Mouse (Mus musculus) left cerebral cortex, adult 11 months (tissue): ENCODE measurements around the gene Rtca.

Experiments used
- DNase-seq: peaks from one replicate; pipeline ENCODE4 v3.0.0; 2022; ENCODE audit warnings: low spot score

Rtca gene

DNA sequence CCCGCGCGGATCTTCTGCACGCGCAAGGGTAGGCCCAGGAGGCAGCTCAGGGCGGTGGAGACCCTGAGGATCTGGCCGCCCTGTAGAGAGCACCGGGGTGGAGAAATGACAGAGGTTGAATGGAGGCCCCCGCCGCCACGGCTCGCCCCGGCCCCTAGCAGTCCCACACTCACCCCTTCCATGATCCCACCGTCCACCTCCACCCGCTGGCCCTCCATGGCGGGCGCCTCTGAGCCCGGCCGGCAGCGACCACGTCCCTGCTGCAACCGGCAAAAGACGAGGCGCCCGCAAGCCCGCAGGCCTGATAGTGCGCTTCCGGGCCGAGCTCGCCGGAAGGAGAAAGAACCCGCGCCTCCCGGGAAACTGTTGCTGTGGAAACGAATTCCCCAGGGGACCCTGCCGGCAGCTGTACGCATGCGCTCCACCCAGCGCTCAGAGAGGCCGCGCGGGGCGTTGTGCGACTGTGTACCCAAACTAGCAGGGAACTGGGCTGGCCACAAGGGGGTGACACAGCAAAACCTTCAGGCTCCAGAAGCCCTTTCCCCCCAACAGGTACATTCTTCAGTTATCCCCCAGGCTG, at the start of gene Rtca:
TSS of gene Rtca (minus strand) at position 437 of the 580 bp plus-strand sequence.
- DNase-seq = peak; percentile 96

DNA sequence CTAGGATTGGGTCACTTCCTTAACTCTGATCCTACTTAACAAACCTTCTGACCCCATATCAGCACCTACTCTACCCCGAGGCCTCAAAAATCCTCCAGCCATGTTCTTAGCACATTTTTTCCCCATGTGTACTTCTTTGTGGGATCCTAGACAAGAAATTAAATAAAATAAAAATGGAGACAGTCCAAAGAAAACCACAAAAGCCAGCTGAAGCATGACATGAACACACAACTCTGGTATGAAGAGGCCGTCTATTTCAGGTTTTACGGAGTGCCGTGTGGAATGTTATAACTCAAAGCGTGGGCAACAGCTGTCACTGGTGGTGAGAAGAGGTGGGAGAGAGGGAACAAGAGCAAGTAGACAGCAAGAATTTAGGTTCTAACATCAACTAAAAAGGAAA, 43.4 kb upstream of the Rtca start:
- DNase-seq = no peak

DNA sequence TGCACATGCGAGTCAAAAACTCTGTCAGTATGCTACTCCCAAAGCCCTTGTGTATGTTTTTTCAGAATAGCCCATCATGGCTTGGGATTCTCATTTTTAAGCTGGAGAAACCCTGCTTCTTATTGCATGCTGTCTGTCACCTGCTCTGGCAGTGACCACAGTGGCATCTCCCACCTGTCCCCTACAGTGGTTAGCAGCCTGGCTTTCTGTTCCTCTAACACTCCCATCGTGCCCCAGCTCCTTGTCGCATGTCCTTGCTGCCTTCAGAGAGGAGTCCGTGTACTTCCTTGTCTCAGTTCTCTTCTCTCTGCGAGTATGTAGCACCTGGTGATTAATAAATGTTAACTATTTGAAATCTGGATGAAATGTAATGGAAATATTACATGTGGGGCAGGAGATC, 39.4 kb upstream of the Rtca start:
- no peak for DNase-seq

DNA sequence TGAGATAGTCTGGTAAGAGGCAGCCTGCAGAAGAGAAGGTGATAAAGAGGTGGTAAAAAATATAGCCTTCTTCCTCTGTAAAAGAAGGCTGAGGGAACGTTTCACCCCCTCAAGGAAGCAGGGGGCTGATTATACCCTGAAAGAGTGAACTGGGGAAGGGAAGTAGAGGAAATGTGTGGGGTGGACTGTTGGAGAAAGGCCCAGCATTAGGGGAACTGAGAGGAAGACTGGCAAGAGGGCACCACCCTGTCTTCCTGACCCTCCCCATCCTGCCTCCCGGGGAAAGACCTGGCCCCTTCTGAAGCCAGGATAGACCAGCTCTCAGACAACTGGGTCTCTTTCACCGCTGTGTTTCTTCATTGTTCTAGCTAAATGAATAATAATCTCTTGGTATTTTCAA, 34.5 kb upstream of the Rtca start:
- no peak for DNase-seq

DNA sequence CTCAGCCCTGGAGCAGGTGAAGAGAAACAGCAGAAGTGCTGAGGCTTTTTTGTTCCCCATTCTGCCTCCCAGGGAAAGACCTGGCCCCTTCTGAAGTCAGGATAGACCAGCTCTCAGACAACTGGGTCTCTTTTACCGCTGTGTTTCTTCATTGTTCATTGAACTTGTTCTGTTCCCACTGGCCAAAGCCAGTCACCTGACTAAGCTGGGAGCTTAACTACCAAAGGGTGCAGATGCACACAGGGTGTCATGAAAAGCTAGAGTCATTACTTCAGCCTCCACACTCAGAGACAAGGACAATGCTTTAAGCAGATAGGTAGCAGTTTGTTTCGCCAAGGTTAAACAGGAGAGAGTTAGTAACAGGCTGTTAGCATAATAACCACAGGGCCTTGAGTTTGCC, 34.1 kb upstream of the Rtca start:
- no peak for DNase-seq

DNA sequence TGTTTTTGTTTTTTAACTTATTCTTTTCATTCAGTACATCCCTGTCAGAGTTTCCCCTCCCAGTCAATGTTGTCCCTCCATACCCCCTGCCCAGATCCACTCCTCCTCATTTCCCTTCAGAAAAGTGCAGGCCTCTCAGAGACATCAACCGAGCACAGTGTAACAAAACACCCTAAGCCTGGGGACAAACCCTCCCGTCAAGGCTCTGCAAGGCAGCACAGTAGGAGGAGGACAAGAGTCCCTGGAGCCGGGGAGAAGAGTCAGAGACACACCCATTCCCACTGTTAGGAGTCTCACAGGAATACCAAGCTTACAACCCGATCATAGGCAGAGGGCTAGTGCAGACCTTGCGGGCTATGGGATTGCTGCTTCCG, 29.2 kb upstream of the Rtca start:
- no peak for DNase-seq

DNA sequence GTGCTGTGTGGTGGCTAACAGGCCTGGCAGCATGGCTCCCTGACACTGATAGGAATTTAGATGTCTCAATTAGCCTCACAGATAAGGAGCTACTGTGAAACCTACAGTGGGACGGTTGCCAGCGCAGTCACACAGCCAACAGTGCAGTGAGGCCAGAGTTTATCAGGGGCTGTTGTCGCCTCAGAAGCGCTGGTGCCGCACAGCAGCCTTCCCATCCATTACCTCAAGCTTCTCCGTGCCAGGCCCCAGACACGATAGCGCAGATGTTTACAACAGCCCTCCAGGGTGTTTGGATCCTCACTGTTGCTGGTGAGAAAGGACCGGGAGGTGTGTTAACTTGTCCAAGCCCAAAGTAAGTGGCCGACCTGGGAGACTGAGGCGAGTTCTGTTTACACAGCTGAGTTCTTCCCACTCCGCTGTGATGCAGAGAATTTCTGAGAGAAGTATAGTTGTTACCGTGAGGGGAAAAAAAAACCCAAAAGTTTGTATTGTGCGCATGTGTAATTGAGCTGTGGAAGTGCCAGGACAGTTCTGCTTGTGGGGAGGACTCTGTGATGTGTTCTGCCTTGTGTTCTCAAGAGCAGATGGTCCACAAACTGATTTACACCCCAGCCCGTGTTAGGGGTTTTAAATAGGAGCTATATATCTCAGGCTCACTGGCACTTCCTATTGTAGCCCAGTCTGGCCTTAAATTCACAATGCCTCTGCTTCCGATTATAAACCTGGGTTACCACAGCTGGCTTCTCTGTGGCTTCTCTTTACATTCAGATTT, 28.6 kb upstream of the Rtca start:
- DNase-seq = no peak

DNA sequence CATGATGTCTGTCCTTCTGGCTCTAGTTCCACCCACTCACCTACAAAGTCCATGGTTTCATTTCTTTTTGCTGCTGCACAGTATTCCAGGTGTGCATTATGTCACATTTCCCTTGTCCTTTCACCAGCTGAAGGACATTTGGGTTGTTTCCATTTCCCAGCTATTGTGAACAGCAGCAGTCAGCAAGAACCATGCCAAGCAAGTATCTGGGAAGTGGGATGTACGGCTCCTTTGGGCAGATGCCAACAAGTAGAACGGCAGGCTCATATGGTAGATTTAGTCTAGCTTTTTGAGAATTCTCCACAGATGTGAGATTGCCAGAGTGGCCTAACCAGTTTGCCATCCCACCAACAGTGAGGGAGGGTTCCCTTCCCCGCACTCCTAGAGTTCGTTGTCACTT, 22.8 kb upstream of the Rtca start:
- DNase-seq = no peak

DNA sequence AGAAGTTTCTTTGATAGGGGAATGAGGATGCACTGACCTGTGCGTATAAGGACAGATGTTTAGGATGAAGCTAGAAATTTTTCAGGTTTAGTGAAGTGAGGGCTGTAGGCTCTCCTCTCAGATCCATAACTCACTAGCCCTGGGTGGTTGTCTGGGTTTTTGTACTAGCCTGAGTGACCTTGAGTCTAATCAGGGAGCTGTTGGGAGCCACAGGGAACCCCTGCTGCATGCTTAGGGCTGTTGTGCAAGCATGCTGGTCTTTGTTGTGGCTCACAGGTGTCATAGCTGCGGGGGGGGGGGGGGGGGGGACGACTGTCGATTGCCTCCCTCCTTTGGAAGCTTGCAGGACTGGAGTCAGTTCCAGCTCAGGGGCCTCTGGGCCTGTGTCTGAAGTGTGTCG, 21.7 kb upstream of the Rtca start:
- no peak for DNase-seq

DNA sequence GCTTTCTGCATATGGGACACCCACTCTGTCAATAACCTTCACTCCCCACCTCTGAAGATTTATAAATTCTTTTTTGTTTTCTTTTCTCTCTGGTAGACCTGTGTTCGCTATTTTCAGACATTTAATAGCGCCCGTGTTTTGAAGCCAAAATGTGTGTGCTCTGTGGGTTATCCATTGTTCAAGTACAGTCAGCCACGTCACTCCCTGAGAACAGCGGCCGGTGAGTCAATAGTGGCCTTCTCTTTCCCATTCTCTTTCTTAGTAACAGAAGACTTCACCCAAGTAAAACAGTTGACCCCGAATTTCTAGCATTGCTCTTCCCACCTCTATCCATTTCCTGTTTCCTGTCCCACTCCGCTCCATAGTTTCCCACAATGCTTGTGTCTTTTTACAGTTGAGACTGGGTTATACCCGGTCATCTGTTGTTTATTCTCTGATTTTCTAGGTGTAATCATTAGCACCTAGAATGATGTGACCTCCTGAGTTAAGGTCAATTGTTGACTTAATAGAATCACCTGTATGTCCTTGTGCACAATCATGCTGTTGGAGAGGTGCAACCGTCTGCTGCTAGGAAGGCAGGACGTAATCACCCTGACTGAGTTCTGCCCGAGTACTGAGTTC, 12.2 kb upstream of the Rtca start:
- no peak for DNase-seq

DNA sequence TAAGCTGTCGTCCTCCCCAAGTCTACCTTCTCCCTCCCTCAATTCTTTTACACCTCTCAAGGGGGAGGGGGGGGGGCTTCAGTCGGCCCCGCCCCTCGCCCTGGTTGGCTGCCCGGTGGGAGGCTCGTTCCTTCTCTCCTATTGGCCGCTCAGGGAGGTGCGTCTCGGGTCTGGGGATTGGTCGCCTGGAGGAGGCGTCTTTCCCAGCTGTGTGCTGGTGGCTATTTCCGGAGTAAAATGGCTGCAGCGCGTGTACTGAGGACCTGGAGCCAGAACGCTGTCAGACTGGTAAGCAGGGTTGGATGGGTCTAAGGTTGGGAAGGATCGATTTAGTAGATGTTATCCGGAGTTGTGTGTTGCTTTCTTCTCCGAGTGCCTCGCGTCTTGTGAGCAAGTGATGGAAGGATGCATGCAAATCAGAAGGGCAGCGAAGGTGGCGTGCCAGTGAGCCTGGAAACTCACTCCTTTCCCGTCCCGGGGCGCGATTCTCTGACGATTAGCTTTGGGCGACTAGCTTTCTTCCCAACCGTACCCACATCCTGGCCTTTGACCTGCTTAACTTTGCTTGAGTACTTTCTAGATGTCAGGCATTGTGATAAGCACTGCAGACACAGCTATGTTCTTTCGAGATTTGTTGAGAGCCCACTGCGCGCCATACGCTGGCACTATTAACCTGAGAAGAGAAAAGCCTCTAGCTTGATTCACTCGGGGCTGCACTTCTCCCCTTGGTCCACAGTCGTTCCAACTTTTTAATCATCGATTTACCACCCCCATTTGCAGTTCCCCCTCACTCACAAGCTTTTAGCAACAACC, 5.1 kb upstream of the Rtca start, which contains the start of gene Dbt:
TSS of gene Dbt (plus strand) at position 167 of the 813 bp plus-strand sequence.
- DNase-seq = peak; percentile 78

DNA sequence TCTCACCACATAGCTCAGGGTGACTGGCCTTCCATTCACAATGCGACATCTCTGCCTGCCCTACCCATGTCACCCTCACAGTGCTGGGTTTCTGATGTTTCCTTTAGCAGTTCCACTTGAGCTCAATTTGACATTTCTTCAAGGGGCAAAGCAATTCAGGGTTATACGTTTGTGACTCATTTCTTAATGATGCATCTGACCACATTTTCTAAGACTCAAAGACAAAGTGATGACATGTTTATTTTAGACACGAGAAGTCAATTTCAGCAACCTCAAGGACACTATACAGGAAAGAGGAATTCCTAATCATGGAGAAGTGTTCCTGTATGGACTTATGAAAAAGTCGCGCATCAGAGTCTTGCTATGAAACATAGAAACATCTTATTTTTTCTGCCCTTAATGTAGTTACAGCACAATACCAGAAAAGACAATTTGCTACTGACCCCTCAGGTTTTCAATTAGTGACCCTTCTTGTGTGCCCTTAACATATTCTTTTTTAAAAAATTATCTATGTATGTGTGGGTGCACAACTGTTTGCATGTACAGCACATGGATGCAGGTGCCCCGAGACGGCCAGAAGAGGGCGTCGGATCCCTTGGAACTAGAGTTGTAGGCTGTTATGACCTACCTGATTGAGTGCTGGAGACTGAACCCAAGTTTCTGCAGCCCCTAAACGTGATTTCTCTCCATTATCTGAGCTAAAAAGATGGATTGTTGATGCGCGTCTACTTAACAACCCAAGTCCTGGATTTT, 4.3 kb upstream of the Rtca start:
- no peak for DNase-seq

DNA sequence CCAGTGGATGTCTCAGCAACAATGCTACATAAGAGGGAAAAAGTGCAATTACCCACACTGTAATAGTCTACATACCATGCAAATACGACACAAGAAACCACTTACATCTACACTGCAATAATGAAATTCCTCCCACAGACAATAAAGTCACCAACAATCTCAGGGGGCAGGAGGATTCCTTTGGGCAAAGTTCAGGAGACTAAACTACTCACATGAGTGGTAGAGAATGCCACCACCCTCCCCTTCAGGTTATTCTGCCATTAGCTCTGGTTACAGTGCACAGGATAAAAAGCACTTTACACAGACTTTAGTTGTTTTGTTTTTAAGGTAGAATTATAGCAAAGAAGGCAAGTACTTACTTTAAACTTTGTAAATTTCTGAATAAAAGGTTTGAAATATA, 12.3 kb downstream of the Rtca start:
- DNase-seq = no peak

DNA sequence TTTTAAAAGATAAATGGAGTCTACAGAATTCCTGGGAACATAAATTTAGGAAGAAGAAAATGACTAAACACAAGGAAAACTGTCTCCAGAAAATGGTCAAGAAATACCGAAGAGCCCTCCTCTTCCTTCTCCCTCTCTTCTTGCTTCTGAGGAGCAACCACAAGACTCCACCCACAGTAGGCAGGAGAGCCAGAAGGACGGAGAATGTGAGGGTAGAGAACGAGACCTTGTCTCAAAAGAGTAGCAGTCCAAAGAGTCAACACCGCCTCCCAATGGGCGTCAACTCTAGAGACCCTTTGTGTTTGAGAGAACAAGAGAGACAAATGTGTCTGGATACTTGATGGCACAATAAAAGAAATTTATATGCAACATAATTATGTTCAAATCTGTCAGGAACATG, 14.3 kb downstream of the Rtca start:
- no peak for DNase-seq

DNA sequence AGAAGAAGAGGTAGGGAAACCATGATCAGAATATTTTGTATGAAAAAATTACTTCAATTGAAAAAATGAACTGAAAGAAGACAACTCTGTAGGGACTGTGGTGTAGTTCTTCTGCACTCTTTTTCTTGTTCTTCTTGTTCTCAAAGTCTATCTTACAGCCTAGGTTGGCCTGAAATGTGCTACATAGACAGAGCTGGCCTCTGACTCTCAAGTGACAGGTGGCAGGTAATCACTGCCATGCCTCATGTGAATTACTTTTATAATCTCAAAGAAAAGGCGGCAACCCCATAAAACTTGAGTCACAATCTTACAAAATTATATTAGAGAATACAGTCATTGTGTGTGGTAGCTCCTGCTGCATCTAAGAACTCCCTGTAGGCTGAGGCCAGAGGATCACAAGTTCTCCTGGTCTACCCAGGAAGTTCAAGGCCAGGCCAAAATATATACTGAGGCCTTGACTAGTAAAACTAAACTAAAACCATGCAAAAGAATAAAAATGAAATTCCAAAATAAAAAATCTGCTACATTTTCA, 16.0 kb downstream of the Rtca start:
- DNase-seq = no peak

DNA sequence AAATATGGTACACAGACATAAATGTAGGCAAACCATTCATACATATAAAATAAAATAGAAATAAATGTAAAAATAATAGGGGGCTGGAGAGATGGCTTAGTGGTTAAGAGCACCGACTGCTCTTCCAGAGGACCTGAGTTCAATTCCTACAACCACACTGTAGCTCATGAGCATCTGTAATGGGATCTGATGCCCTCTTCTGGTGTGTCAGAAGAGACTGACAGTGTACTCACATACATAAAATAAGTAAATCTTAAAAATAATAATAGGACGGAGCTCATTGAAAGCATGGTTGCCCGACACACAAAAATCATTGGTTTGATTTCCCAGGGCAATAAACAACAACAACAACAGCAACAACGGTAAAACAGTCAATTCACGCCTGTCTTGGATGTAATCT, 17.1 kb downstream of the Rtca start:
- no peak for DNase-seq

DNA sequence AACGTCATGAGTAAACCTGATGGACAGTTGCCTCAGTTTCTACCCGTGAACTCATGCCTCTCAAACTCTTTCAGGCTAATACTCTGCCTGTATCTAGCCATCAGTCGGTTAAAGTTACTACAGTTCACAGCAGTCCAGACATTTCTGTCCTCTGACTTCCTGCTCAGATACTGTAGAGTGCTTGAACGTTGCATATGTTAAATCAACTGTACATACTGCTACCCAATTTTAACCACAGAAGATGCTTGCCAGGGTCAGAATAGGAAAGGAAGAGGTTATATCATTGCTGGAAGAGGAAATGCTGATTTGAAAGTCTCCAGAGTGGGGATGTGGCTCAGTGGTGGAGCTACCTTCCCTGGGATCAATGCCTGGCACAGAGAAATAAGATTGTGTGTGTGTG, 24.7 kb downstream of the Rtca start:
- no peak for DNase-seq

DNA sequence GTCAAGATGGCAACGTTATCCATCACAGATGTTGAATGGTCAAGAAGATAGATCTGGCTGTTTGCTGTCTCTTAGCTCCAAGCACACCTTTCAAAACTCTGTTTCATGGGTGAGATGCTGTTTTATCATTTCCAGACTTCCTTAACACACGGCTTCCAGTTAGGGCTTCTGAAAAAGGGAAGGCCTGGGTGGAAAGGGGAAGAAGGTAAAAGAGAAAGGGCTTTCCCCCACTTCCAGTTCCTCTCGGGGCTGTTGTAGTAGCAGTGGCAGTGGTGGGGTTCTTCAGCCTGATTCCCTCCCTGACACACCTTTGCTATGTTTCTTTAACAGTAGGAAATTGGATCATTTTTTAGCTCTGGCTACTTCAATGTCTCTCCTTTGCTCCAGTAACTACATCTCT, 25.3 kb downstream of the Rtca start:
- DNase-seq = no peak

DNA sequence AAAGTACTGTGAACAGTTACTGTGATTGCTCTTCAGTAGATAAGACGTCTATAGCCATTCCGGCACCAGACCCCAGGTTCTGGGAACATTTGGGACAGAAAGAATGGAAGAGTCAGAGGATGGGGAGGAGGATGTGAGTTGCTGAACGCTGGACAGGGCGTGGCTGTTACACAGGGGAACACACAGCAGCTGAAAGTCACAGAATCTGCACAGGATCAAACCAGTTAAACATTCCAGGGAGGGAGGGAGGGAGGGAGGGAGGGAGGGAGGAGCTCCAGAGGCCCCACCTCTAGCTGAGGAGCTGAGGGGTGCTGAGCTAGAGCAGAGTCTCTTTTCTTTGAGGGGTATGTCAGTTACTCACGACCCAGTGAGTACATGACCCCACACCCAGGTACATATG, 27.1 kb downstream of the Rtca start:
- no peak for DNase-seq

DNA sequence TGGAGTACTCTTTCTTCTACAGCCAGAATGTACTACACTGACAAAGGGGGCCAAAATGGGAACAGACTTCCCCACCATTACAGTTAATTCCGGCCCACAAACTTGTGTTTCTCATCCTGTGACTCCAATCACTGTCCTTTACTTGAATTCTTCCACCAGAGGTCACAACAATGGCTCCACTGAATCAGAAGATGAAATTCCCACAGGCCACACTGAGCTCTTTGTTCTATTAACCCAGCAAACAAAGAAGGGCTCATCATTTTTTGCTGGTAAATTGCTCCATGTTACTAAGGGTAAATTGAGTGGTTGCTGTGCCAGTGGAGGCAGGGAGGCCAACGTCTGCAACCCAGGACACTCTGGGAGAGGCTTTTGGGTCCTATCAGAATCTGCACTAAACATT, 27.9 kb downstream of the Rtca start:
- peak; percentile 7 for DNase-seq

DNA sequence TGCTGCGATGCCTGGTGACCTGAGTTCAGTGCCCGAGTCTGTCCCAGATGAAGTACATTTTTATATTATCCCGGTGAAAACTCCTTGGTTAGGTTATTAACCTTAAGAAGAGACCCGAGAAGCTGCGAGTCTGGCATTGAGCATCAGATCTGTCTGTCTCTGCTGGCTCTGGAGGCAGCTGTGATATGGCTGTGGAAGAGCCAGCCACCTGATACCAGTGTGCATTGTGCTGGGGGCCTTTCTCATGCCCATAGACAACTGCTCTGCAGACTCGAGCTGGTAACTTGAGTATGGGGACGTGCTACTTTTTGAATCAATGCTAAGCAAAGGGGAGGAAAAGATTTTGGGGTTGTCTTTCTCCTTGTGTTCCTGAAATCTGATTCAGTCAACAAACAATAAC, 30.7 kb downstream of the Rtca start:
- DNase-seq = no peak
